Mouse (Mus musculus) liver, embryonic 14.5 days (tissue): ENCODE measurements at regions not wholly inside any gene's neighbourhood (a gene's known extent, or its start where the extent isn't known, plus 50 kb on each side); places are given as distances from the start of the nearest gene placed in this dataset.

ENCODE experiments used
- ATAC-seq: fragments of 200-750 bp; cut with Nextera tagmentation; 2 replicates; pipeline ENCODE4 v1.8.0; 2017; ENCODE audit warnings: moderate number of reproducible peaks, mild to moderate bottlenecking, moderate library complexity; ENCODE audit not compliant: insufficient read depth
- DNase-seq, 3 experiments: peaks; one replicate each; pipeline ENCODE4 v3.0.0-alpha.2; 2012 to 2013; ENCODE audit warnings: low read depth in 3 of 3, low spot score in 3 of 3
- H3K27ac ChIP-seq: fragments of 300-500 bp; sonication (generic); 2 replicates; pipeline ENCODE4 v1.5.1; 2014; ENCODE audit warnings: moderate library complexity, mild to moderate bottlenecking, control low read depth, inconsistent platforms
- H3K27me3 ChIP-seq: fragments of 300-500 bp; sonication (generic); 2 replicates; pipeline ENCODE4 v1.6.1; 2014; ENCODE audit warnings: mild to moderate bottlenecking, low read length, moderate library complexity; ENCODE audit not compliant: control insufficient read depth, insufficient read depth
- H3K36me3 ChIP-seq: fragments of 300-500 bp; sonication (generic); replicated peaks from 2 replicates; pipeline ENCODE4 v1.6.1; 2014; ENCODE audit warnings: low read depth; ENCODE audit not compliant: control insufficient read depth, insufficient read depth
- H3K4me1 ChIP-seq, 2 experiments: fragments of 200-500 bp in 1 of 2; fragments of 300-500 bp in 1 of 2; sonication (generic) in 1 of 2; replicated peaks; 2 replicates each; pipeline ENCODE4 v1.6.1; 2012 to 2014; ENCODE audit warnings: antibody characterized with exemption in 1 of 2, inconsistent platforms in 1 of 2, low read length in 1 of 2; ENCODE audit not compliant: control insufficient read depth in 2 of 2, insufficient read depth in 2 of 2
- H3K4me2 ChIP-seq: fragments of 300-500 bp; sonication (generic); 2 replicates; pipeline ENCODE4 v1.6.1; 2014; ENCODE audit warnings: low read depth, mild to moderate bottlenecking, control low read depth, moderate library complexity
- H3K4me3 ChIP-seq, 2 experiments: fragments of 200-500 bp in 1 of 2; fragments of 300-500 bp in 1 of 2; sonication (generic) in 1 of 2; 2 replicates each; pipeline ENCODE4 v1.5.1; 2012 to 2014; ENCODE audit warnings: low read depth in 2 of 2, low read length in 2 of 2, mild to moderate bottlenecking in 2 of 2, control low read depth in 1 of 2, inconsistent platforms in 1 of 2, moderate library complexity in 1 of 2; ENCODE audit not compliant: insufficient read depth in 1 of 2
- H3K9ac ChIP-seq: fragments of 300-500 bp; sonication (generic); replicated peaks from 2 replicates; pipeline ENCODE4 v1.6.1; 2014; ENCODE audit warnings: mild to moderate bottlenecking, control low read depth, moderate library complexity
- H3K9me3 ChIP-seq: fragments of 300-500 bp; sonication (generic); 2 replicates; pipeline ENCODE4 v1.6.1; 2016; ENCODE audit warnings: low read length, mixed read lengths; ENCODE audit not compliant: control insufficient read depth
- CTCF ChIP-seq: IDR thresholded peaks from 2 replicates; pipeline ENCODE4 v1.5.1; 2016; ENCODE audit warnings: antibody characterized with exemption, low read depth, control low read depth
- EP300 ChIP-seq: IDR thresholded peaks from 2 replicates; pipeline ENCODE4 v1.6.1; 2016; ENCODE audit warnings: antibody characterized with exemption, low read depth
- WGBS: fragments of 180-500 bp; shearing (Covaris S2); extraction: QIAGEN DNeasy Blood & Tissue Kit; methylation state at CpG from one replicate; pipeline ENCODE4 v1.1.7; 2014; ENCODE audit not compliant: insufficient replicate concordance; 5-methylcytosine and 5-hydroxymethylcytosine counted together

GRCm38 (mm10) chr14:25135371-25135770 is 323.6 kb upstream of the Zmiz1 start:
- H3K9me3 ChIP-seq: no peaks in the 10 kb centered on the region

GRCm38 (mm10) chr14:25137312-25137711 is 321.7 kb upstream of the Zmiz1 start:
- H3K4me2 ChIP-seq: no peak overlapping the region
- no peaks in the 10 kb centered on the region for H3K4me1 ChIP-seq
- no peaks in the 10 kb centered on the region for H3K9me3 ChIP-seq
- no peak overlapping the region for H3K4me3 ChIP-seq
- no peaks in the 10 kb centered on the region for H3K36me3 ChIP-seq
- TF ChIP-seq EP300 (no peak), CTCF (no peak)
- DNase-seq (no peak), ATAC-seq (no peak)
- H3K27me3 ChIP-seq: no peaks in the 10 kb centered on the region
- H3K9ac ChIP-seq: no peak overlapping the region
- no peak overlapping the region for H3K27ac ChIP-seq
- 75% methylated on average over 8 of the region's 8 CpGs for WGBS

More at GRCm38 (mm10) chr14:25135371-25135770, 323.6 kb upstream of the Zmiz1 start:
- Histone ChIP-seq H3K4me2 (no peak overlapping the region), H3K36me3 (no peaks in the 10 kb centered on the region), H3K4me3 (no peak overlapping the region), H3K27ac (no peak overlapping the region), H3K9ac (no peak overlapping the region), H3K27me3 (no peaks in the 10 kb centered on the region), H3K4me1 (no peaks in the 10 kb centered on the region)
- no peak for DNase-seq
- no peak for ATAC-seq
- no peak for TF ChIP-seq CTCF
- no peak for TF ChIP-seq EP300
- 59% methylated on average over 3 of the region's 3 CpGs for WGBS

GRCm38 (mm10) chr14:25138485-25138884 is 320.5 kb upstream of the Zmiz1 start:
- WGBS: 42% methylated on average over 3 of the region's 3 CpGs
- Histone ChIP-seq H3K4me2 (no peak overlapping the region), H3K4me1 (no peaks in the 10 kb centered on the region), H3K9ac (no peak overlapping the region), H3K27me3 (no peaks in the 10 kb centered on the region), H3K27ac (no peak overlapping the region), H3K9me3 (no peaks in the 10 kb centered on the region), H3K4me3 (no peak overlapping the region), H3K36me3 (no peaks in the 10 kb centered on the region)
- no peak for TF ChIP-seq CTCF
- ATAC-seq (no peak), DNase-seq (no peak)

- Histone ChIP-seq H3K36me3 (no peaks in the 10 kb centered on the region), H3K9me3 (no peaks in the 10 kb centered on the region), H3K9ac (no peak overlapping the region), H3K4me1 (no peaks in the 10 kb centered on the region), H3K27me3 (no peaks in the 10 kb centered on the region), H3K4me2 (no peak overlapping the region), H3K4me3 (no peak overlapping the region), H3K27ac (no peak overlapping the region)
- no peak for TF ChIP-seq CTCF
- no peak for TF ChIP-seq EP300
- ATAC-seq: no peak
- no peak for DNase-seq
- 60% methylated on average over 9 of the region's 9 CpGs for WGBS
Observed at GRCm38 (mm10) chr14:25141933-25142332, 317.1 kb upstream of the Zmiz1 start.

GRCm38 (mm10) chr14:25143051-25143450 is 315.9 kb upstream of the Zmiz1 start:
- H3K27me3 ChIP-seq: no peaks in the 10 kb centered on the region
- H3K4me1 ChIP-seq: no peaks in the 10 kb centered on the region
- TF ChIP-seq EP300: no peak
- TF ChIP-seq CTCF: no peak
- DNase-seq: no peak
- no peak overlapping the region for H3K4me2 ChIP-seq
- H3K4me3 ChIP-seq: no peak overlapping the region
- 54% methylated on average over 4 of the region's 4 CpGs for WGBS
- no peaks in the 10 kb centered on the region for H3K9me3 ChIP-seq
- no peak overlapping the region for H3K9ac ChIP-seq
- ATAC-seq: no peak
- H3K27ac ChIP-seq: no peak overlapping the region
- H3K36me3 ChIP-seq: no peaks in the 10 kb centered on the region
